ENCODE assay signal across 8 mouse cellular contexts in the genomic region with DNA sequence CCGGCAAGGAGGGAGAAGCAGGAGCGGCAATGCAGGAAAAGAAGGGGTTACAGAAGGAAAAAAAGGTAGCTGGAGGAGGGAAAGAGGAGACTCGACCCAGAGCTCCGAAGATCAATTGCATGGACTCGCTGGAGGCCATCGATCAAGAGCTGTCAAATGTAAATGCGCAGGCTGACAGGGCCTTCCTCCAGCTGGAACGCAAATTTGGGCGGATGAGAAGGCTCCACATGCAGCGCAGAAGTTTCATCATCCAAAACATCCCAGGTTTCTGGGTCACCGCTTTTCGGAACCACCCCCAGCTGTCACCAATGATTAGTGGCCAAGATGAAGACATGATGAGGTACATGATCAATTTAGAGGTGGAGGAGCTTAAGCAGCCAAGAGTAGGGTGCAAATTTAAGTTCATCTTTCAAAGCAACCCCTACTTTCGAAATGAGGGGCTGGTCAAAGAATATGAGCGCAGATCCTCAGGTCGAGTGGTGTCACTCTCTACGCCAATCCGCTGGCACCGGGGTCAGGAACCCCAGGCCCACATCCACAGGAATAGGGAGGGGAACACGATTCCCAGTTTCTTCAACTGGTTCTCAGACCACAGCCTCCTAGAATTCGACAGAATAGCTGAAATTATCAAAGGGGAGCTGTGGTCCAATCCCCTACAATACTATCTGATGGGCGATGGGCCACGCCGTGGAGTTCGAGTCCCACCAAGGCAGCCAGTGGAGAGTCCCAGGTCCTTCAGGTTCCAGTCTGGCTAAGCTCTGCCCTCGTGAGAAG. TPM values are rescaled to one million over a fixed set of nuclear protein-coding genes. Genes with fewer than 3 reads are reported as not detected.
DNase-seq lines count a peak whose midpoint lies in the region; ATAC-seq and TF ChIP-seq lines count a peak whose summit lies in the region.

No protein-coding gene starts in this region.

- no peak for TF ChIP-seq CTCF in gastrocnemius, adult 2 months (IDR thresholded peaks at IDR 0.05)

- DNase-seq in gastrocnemius, adult 2 months = peak; percentile 49
- no peak for DNase-seq in gastrocnemius, adult 8-10 months (ENCODE audit: low spot score in 2 of 2)
- DNase-seq in ES-E14 (ENCODE audit: low read depth, low spot score) = no peak
- DNase-seq in midbrain, embryonic 10.5 days (ENCODE audit: low spot score) = no peak
- DNase-seq in yolk sac, embryonic 10.5 days (ENCODE audit: low spot score) = no peak
- DNase-seq in right cerebral cortex, postnatal 4 days = no peak

- H3K4me3 ChIP-seq in gastrocnemius, adult 2 months = peak overlapping the region; percentile 78
- H3K4me3 ChIP-seq in ES-E14 (ENCODE audit: insufficient read depth in 1 of 2, low read depth in 1 of 2, low read length in 2 of 2, poor library complexity in 1 of 2, severe bottlenecking in 1 of 2) = peak overlapping the region; percentile 75 to 77
- H3K4me3 ChIP-seq in embryonic facial prominence, embryonic 15.5 days (replicated peaks) = peak overlapping the region; percentile 74
- H3K4me3 ChIP-seq in hindbrain, embryonic 12.5 days = peak overlapping the region; percentile 67
- H3K4me3 ChIP-seq in midbrain, embryonic 10.5 days = peak overlapping the region; percentile 71

- H3K27me3 ChIP-seq in embryonic facial prominence, embryonic 15.5 days = no peaks in the 10 kb centered on the region
- H3K27me3 ChIP-seq in hindbrain, embryonic 12.5 days = no peaks in the 10 kb centered on the region
- 0 out of 2 replicates have a peak, but pooled peaks cover 4% of the 10 kb centered on the region for H3K27me3 ChIP-seq in midbrain, embryonic 10.5 days (ENCODE audit: low read depth, poor library complexity, severe bottlenecking)

- H3K4me1 ChIP-seq in ES-E14 (ENCODE audit: control insufficient read depth in 2 of 2, insufficient read depth in 2 of 2, low read length in 2 of 2, poor library complexity in 1 of 2) = peaks cover 0 to 3% of the 10 kb centered on the region in 2 experiments; a peak in 1 of 4 replicates
- H3K4me1 ChIP-seq in embryonic facial prominence, embryonic 15.5 days = peaks cover 31% of the 10 kb centered on the region
- peaks cover 37% of the 10 kb centered on the region for H3K4me1 ChIP-seq in hindbrain, embryonic 12.5 days
- peaks cover 40% of the 10 kb centered on the region for H3K4me1 ChIP-seq in midbrain, embryonic 10.5 days

- H3K4me2 ChIP-seq in embryonic facial prominence, embryonic 15.5 days (replicated peaks) = peak overlapping the region; percentile 90
- H3K4me2 ChIP-seq in hindbrain, embryonic 12.5 days (replicated peaks) = peak overlapping the region; percentile 74

- H3K27ac ChIP-seq in gastrocnemius, adult 2 months = peak overlapping the region; percentile 81
- no peak overlapping the region for H3K27ac ChIP-seq in ES-E14 (ENCODE audit: insufficient read depth, low read depth, low read length, poor library complexity, severe bottlenecking)
- peak overlapping the region; percentile 91 for H3K27ac ChIP-seq in embryonic facial prominence, embryonic 15.5 days (replicated peaks)
- H3K27ac ChIP-seq in hindbrain, embryonic 12.5 days = peak overlapping the region; percentile 95
- peak overlapping the region; percentile 83 for H3K27ac ChIP-seq in midbrain, embryonic 10.5 days (replicated peaks)

- in situ Hi-C loops in ES-E14 (cut with MboI; ENCODE audit: low sequenced_read_pairs in 2 of 2, unreplicated experiment in 2 of 2) = no loop called here

- 41% methylated on average over 25 of the region's 25 CpGs for WGBS in embryonic facial prominence, embryonic 15.5 days
- WGBS in hindbrain, embryonic 12.5 days = 41% methylated on average over 25 of the region's 25 CpGs
- 51% methylated on average over 25 of the region's 25 CpGs for WGBS in midbrain, embryonic 10.5 days

- H3K9ac ChIP-seq in ES-E14 (ENCODE audit: insufficient read depth, low read depth, low read length, poor library complexity, severe bottlenecking) = peak overlapping the region; percentile 47
- peak overlapping the region; percentile 65 for H3K9ac ChIP-seq in embryonic facial prominence, embryonic 15.5 days
- peak overlapping the region; percentile 87 for H3K9ac ChIP-seq in hindbrain, embryonic 12.5 days

- ATAC-seq in embryonic facial prominence, embryonic 15.5 days (ENCODE audit: insufficient number of reproducible peaks, low FRiP score, low TSS enrichment, low read depth) = no peak
- peak; percentile 46; the same call in 1 of the 2 replicates for ATAC-seq in hindbrain, embryonic 12.5 days (ENCODE audit: low FRiP score)

- H3K9me3 ChIP-seq in ES-E14 (ENCODE audit: control insufficient read depth, insufficient read depth, low read depth, low read length) = no peaks in the 10 kb centered on the region
- H3K9me3 ChIP-seq in embryonic facial prominence, embryonic 15.5 days (replicated peaks) = no peaks in the 10 kb centered on the region
- H3K9me3 ChIP-seq in hindbrain, embryonic 12.5 days (replicated peaks) = no peaks in the 10 kb centered on the region
- H3K9me3 ChIP-seq in midbrain, embryonic 10.5 days (replicated peaks) = no peaks in the 10 kb centered on the region

- no peaks in the 10 kb centered on the region for H3K36me3 ChIP-seq in ES-E14 (ENCODE audit: control insufficient read depth, insufficient read depth, low read length, poor library complexity, severe bottlenecking)
- no peaks in the 10 kb centered on the region for H3K36me3 ChIP-seq in embryonic facial prominence, embryonic 15.5 days
- 0 out of 2 replicates have a peak, but pooled peaks cover 5% of the 10 kb centered on the region for H3K36me3 ChIP-seq in hindbrain, embryonic 12.5 days
- H3K36me3 ChIP-seq in midbrain, embryonic 10.5 days = no peaks in the 10 kb centered on the region

- intact Hi-C loops in gastrocnemius, adult 2 months (cut with DNase I) = loop anchor here (2.0 kb wide), 1 partner anchor 15 kb away; the partner anchor contains the start of gene Tspyl1

TF ChIP-seq in ES-E14, 5 proteins besides CTCF, POLR2A, EP300 and RAD21:
- TF ChIP-seq HCFC1 (IDR thresholded peaks at IDR 0.05; ENCODE audit: borderline replicate concordance, insufficient read depth, low read length) (no peak), MAFK (IDR thresholded peaks at IDR 0.05; ENCODE audit: insufficient read depth, low read depth, low read length) (no peak), ZC3H11A (IDR thresholded peaks at IDR 0.05; ENCODE audit: borderline replicate concordance, low read depth, low read length) (no peak), ZNF384 (IDR thresholded peaks at IDR 0.05; ENCODE audit: low read depth, low read length) (no peak), CHD2 (IDR thresholded peaks at IDR 0.05; ENCODE audit: low read depth, low read length) (no peak)

RNA-seq across cellular contexts. Expression of gene Tspyl4, which starts 0.9 kb away (rescaled TPM):
- 1 to 10 TPM; 1.4 to 1.5 TPM for total RNA-seq in gastrocnemius, adult 2 months (2021)
- 1 to 10 TPM; 1.3 to 1.7 (median 1.4) TPM for total RNA-seq in gastrocnemius, adult 8-10 months (2022)
- total RNA-seq in ES-E14 (2012; rRNA removed) = 4.3 and 4.8 TPM in 2 replicates
- 17.7 and 21.5 TPM in 2 replicates for polyA plus RNA-seq in embryonic facial prominence, embryonic 15.5 days (2015; fragmentation: Nextera tagmentation; extraction: Ambion mirVana)
- 134 and 153 TPM in 2 replicates for polyA plus RNA-seq in hindbrain, embryonic 12.5 days (2016; fragmentation: Nextera tagmentation; extraction: Ambion mirVana)
- polyA plus RNA-seq in midbrain, embryonic 10.5 days (2016; fragmentation: Nextera tagmentation; extraction: Ambion mirVana) = 38.1 and 61.6 TPM in 2 replicates

RNA-seq across cellular contexts. Expression of gene Tspyl1, which starts 16.2 kb away (rescaled TPM):
- total RNA-seq in gastrocnemius, adult 2 months (2021) = 10 to 100 TPM; 54.4 to 57.2 TPM
- 10 to 100 TPM; 63.1 to 70.8 (median 66.4) TPM for total RNA-seq in gastrocnemius, adult 8-10 months (2022)
- 14.0 and 20.9 TPM in 2 replicates for total RNA-seq in ES-E14 (2012; rRNA removed)
- polyA plus RNA-seq in embryonic facial prominence, embryonic 15.5 days (2015; fragmentation: Nextera tagmentation; extraction: Ambion mirVana) = 79.6 and 80.1 TPM in 2 replicates
- polyA plus RNA-seq in hindbrain, embryonic 12.5 days (2016; fragmentation: Nextera tagmentation; extraction: Ambion mirVana) = 129 and 140 TPM in 2 replicates
- polyA plus RNA-seq in midbrain, embryonic 10.5 days (2016; fragmentation: Nextera tagmentation; extraction: Ambion mirVana) = 65.0 and 78.0 TPM in 2 replicates
